Mouse (Mus musculus) CD4-positive naive resting alpha-beta T cell, adult 57 days (primary cell): ENCODE measurements around the gene Ttbk2. TPM values are rescaled to one million over a fixed set of nuclear protein-coding genes. Genes with fewer than 3 reads are reported as not detected.

Experiments used
- total RNA-seq: library from RNA; stranded (reverse); gene quantifications from one replicate; pipeline ENCODE4 v1.2.4, GENCODE M21; 2023

The Ttbk2 gene
- total RNA-seq = 13.3 TPM

GRCm38 (mm10) chr2:120850424-120851082, at the start of gene Ttbk2:
Ttbk2 (minus strand) TSS chr2:120850604.

GRCm38 (mm10) chr2:120849449-120850423, 668 bp downstream of the Ttbk2 start, which contains the start of gene Cdan1:
Cdan1 (minus strand) TSS chr2:120850128.

Other genes with a start within 250 kb of the Ttbk2 start
- 19.1 TPM for gene Haus2, start 241.2 kb downstream of the Ttbk2 start, total RNA-seq
- 15.6 TPM for gene Lrrc57, start 241.1 kb downstream of the Ttbk2 start, total RNA-seq
- 0.56 TPM for gene Stard9, start 221.5 kb downstream of the Ttbk2 start, total RNA-seq
- 39.1 TPM for gene Cdan1, start 476 bp downstream of the Ttbk2 start, total RNA-seq
- 67.5 TPM for gene Ubr1, start 120.1 kb upstream of the Ttbk2 start, total RNA-seq
- gene Tmem62, start 126.4 kb upstream of the Ttbk2 start, total RNA-seq = 31.6 TPM
- gene Ccndbp1, start 157.8 kb upstream of the Ttbk2 start, total RNA-seq = 80.3 TPM
- gene Epb42, start 186.5 kb upstream of the Ttbk2 start, total RNA-seq = not detected
- gene Tgm5, start 235.2 kb upstream of the Ttbk2 start, total RNA-seq = not detected